Mouse (Mus musculus): ENCODE measurements around the gene Nexn.

- TF ChIP-seq CTCF (IDR thresholded peaks at IDR 0.05; ENCODE audit: borderline replicate concordance, insufficient read depth, low read depth, low read length) (no peak), POLR2A (IDR thresholded peaks at IDR 0.05; ENCODE audit: borderline replicate concordance, insufficient read depth, low read length) (no peak)
Measured at GRCm38 (mm10) chr3:152291895-152292294, 25.7 kb upstream of the Nexn start.
